Mouse (Mus musculus): ENCODE results near the gene 2900011O08Rik. TPM values are rescaled to one million over a fixed set of nuclear protein-coding genes. Genes with fewer than 3 reads are reported as not detected.
A peak's percentile ranks its signal among the peaks of the same experiment; 100 is the strongest.

2900011O08Rik gene
- 1.5 and 1.7 TPM in 2 replicates for polyA plus RNA-seq (2014; fragmentation: Nextera tagmentation; extraction: Ambion mirVana)

DNA sequence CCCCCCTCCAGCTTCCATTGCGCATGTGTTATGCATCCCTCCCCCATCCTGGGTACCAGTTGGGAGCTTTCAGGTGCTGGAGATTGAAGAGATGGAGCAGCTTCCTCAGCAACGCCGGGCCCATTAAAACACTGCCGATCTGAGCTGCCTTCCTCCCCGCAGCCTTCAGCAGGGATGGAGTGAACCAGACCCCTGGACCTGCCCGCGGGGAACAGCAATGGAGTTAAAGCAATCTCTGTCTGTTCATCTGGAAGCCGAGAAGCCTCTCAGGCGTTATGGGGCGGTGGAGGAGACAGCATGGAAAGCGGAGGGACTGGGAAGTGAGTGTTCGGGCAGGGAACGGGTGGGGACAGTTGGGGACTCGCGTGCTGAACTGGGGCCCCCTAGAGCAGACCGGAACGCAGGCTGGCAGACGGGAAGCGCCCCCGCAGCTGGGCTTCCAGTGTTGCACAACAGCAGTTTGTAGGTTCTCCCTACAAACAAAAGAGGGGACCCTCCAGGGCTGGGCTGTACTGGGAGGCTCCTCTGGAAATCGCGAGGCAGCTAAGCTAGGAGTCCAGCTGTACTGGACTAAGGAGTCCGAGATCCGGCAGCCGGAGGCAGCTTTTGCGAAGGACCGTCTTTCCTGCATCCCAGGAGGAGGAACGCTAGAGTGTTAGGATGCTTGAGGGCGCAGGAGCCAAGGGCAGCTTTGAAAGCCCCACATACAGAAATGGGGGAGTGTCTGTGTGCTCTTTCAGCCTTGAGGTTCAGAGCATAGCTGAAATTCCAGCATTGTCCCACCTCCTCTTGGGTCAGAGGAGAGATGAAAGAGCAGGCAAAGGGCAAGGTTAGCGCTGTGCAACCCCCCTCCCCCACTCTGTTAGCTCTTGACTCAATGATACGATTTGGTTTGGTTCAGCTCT, at the start of gene 2900011O08Rik, which contains the start of gene Ifitm7:
Gene 2900011O08Rik, plus strand, starts transcription at position 31 of the 905 bp plus-strand sequence.
Gene Ifitm7, minus strand, starts transcription at position 315 of the 905 bp plus-strand sequence.
- 1% methylated on average over 31 of the region's 31 CpGs for WGBS

DNA sequence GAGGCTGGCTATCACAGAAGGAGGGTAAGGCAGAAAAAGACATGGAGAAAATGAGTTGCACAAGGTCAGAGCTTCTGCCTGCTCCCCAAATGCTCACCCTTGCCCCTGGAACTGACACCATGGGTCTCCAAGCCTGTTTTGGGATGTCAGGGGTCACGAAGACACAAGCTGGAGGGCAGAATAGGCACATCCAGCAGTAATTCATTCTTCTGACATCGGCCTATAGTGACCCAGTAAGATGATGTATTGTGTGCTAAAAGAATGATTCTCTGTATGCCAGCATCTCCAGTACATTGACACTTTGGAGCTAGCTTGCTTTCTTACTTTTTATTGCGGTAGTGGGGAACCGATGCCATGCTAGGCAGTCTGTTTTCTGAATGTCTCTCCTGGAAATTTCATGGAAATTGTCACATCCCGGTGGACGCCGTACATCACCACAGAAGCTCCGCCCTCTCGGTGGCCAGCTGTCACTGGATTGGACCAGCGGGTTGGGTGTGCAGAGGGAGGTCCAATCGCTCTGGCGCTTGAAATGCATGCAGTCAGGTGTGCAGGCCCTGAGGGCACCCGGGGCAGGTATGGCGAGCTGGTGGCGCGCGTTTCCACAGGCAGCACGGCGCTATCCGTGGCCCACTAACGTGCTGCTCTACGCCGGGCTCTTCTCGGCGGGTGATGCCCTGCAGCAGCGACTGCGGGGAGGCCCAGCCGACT, 46.1 kb upstream of the 2900011O08Rik start:
- Histone ChIP-seq H3K36me3 (ENCODE audit: control insufficient read depth, insufficient read depth, low read length) (no peaks in the 10 kb centered on the region), H3K27me3 (ENCODE audit: control insufficient read depth, insufficient read depth, low read length) (no peaks in the 10 kb centered on the region), H3K4me2 (replicated peaks; ENCODE audit: low read depth, low read length) (peak overlapping the region; percentile 98), H3K9ac (ENCODE audit: low read depth, low read length) (peak overlapping the region; percentile 51), H3K9me3 (ENCODE audit: control insufficient read depth, low read length) (no peaks in the 10 kb centered on the region), H3K4me3 (ENCODE audit: low read length) (peak overlapping the region; percentile 62), H3K4me1 (ENCODE audit: control insufficient read depth, insufficient read depth, low read length) (no peaks in the 10 kb centered on the region), H3K27ac (ENCODE audit: low read depth, low read length) (no peak overlapping the region)
- WGBS, result 6% methylated on average over 28 of the region's 28 CpGs
- ATAC-seq (ENCODE audit: low FRiP score, low TSS enrichment), result peak; percentile 96

More for the DNA sequence above, at the start of gene 2900011O08Rik, which contains the start of gene Ifitm7:
- Histone ChIP-seq H3K27ac (ENCODE audit: low read depth, low read length) (no peak within 1 kb of the TSS), H3K9me3 (ENCODE audit: control insufficient read depth, low read length) (no peaks in the 10 kb centered on the region), H3K4me2 (replicated peaks; ENCODE audit: low read depth, low read length) (peak within 1 kb of the TSS; percentile 83), H3K27me3 (ENCODE audit: control insufficient read depth, insufficient read depth, low read length) (no peaks in the 10 kb centered on the region), H3K4me3 (ENCODE audit: low read length) (peak within 1 kb of the TSS; percentile 47), H3K9ac (ENCODE audit: low read depth, low read length) (peak within 1 kb of the TSS; percentile 52), H3K4me1 (ENCODE audit: control insufficient read depth, insufficient read depth, low read length) (peaks cover 5% of the 10 kb centered on the region; the same call in 1 of the 2 replicates), H3K36me3 (ENCODE audit: control insufficient read depth, insufficient read depth, low read length) (no peaks in the 10 kb centered on the region)
- peak; percentile 82 for ATAC-seq (ENCODE audit: low FRiP score, low TSS enrichment)

DNA sequence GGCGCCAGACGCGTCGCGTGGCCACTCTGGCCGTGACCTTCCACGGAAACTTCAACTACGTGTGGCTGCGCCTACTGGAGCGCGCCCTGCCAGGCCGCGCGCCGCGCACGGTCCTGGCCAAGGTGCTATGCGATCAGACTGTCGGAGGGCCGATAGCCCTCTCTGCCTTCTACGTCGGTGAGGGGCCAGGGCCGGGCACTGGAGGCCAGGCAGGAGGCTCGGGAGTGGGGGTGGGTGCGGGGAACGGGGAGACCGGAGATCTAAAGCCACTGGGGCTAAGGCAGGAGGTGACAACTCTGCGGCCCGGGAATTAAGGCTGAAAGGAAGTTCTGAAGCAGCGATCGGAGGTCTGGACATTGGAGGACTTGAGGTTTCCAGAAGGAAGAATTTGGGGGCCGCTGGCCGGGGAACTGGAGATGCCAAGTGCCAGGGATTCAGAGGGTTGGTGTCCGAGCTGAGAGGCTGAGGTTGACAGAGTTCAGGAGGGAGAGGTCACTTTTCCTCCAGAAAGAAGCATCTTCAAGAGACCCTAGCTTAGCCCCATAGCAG, 45.5 kb upstream of the 2900011O08Rik start:
- Histone ChIP-seq H3K4me3 (ENCODE audit: low read length) (peak overlapping the region; percentile 62), H3K4me2 (replicated peaks; ENCODE audit: low read depth, low read length) (peak overlapping the region; percentile 98), H3K9me3 (ENCODE audit: control insufficient read depth, low read length) (no peaks in the 10 kb centered on the region), H3K4me1 (ENCODE audit: control insufficient read depth, insufficient read depth, low read length) (no peaks in the 10 kb centered on the region), H3K36me3 (ENCODE audit: control insufficient read depth, insufficient read depth, low read length) (no peaks in the 10 kb centered on the region), H3K27me3 (ENCODE audit: control insufficient read depth, insufficient read depth, low read length) (no peaks in the 10 kb centered on the region), H3K27ac (ENCODE audit: low read depth, low read length) (no peak overlapping the region), H3K9ac (ENCODE audit: low read depth, low read length) (peak overlapping the region; percentile 51)
- ATAC-seq (ENCODE audit: low FRiP score, low TSS enrichment), result peak; percentile 89
- 1% methylated on average over 34 of the region's 34 CpGs for WGBS

DNA sequence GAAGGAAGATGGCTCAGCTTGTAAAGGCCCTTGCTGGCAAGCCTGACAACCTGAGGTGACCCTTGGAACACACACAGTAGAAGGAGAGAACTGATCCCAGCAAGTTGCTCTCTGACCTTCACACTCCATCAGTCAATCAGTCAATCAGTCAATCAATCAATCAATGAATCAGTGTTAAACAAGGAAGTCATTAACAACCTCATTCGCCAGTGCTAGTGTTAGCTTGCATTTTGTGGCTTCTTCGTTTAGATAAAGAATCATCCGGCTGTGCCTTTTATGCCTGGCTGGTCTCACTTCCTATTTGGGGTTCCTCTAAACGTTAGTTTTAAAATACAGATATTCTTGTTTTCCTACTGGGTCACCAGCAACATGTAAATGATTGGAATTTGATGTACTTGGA, 42.2 kb upstream of the 2900011O08Rik start:
- no peaks in the 10 kb centered on the region for H3K4me1 ChIP-seq (ENCODE audit: control insufficient read depth, insufficient read depth, low read length)
- WGBS, result 41% methylated on average over 4 of the region's 4 CpGs
- no peak overlapping the region for H3K4me2 ChIP-seq (replicated peaks; ENCODE audit: low read depth, low read length)
- H3K4me3 ChIP-seq (ENCODE audit: low read length), result no peak overlapping the region
- no peaks in the 10 kb centered on the region for H3K36me3 ChIP-seq (ENCODE audit: control insufficient read depth, insufficient read depth, low read length)
- no peaks in the 10 kb centered on the region for H3K9me3 ChIP-seq (ENCODE audit: control insufficient read depth, low read length)
- H3K27ac ChIP-seq (ENCODE audit: low read depth, low read length), result no peak overlapping the region
- no peak for ATAC-seq (ENCODE audit: low FRiP score, low TSS enrichment)
- H3K27me3 ChIP-seq (ENCODE audit: control insufficient read depth, insufficient read depth, low read length), result no peaks in the 10 kb centered on the region
- H3K9ac ChIP-seq (ENCODE audit: low read depth, low read length), result no peak overlapping the region

DNA sequence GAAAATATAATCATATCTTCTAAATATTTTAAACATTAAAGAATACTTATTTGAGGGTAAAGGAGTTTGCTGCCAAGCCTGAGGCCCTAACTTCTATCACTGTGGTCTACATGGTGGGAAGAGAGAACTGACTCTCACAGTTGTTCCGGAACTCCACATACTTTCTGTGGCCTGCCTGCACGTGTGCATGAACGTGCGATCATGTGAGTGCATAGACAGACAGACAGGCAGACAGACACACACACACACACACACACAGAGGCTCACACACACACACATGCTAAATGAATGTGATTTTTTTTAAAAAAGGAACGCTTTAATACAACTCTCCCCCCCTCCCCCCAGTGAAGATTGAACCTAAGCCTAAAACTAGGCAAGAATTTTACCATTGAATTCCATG, 41.7 kb upstream of the 2900011O08Rik start:
- H3K4me2 ChIP-seq (replicated peaks; ENCODE audit: low read depth, low read length), result no peak overlapping the region
- H3K9me3 ChIP-seq (ENCODE audit: control insufficient read depth, low read length), result no peaks in the 10 kb centered on the region
- no peaks in the 10 kb centered on the region for H3K4me1 ChIP-seq (ENCODE audit: control insufficient read depth, insufficient read depth, low read length)
- H3K27me3 ChIP-seq (ENCODE audit: control insufficient read depth, insufficient read depth, low read length), result no peaks in the 10 kb centered on the region
- H3K27ac ChIP-seq (ENCODE audit: low read depth, low read length), result no peak overlapping the region
- WGBS, result 82% methylated on average over 5 of the region's 5 CpGs
- H3K9ac ChIP-seq (ENCODE audit: low read depth, low read length), result no peak overlapping the region
- no peaks in the 10 kb centered on the region for H3K36me3 ChIP-seq (ENCODE audit: control insufficient read depth, insufficient read depth, low read length)
- no peak for ATAC-seq (ENCODE audit: low FRiP score, low TSS enrichment)
- H3K4me3 ChIP-seq (ENCODE audit: low read length), result no peak overlapping the region

DNA sequence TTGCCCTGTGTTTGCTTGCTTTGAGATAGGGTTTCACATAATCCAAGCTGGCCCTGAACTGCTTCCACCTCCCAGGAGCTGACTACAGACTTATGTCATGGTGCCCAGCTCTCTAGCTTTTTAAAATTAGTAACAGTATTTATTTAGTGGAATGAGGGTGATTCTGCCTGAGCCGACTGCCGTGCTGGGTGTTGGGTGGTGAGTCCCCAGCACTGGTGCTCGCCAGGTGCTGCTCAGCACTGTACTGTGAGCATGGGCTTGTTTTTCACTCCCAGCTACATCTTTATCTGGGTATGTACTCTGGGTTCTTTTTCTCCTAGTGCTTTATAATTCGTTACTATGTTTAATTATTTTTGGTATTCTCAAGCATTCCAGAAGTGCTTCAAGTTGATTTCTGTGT, 41.3 kb upstream of the 2900011O08Rik start:
- H3K4me1 ChIP-seq (ENCODE audit: control insufficient read depth, insufficient read depth, low read length), result no peaks in the 10 kb centered on the region
- H3K4me3 ChIP-seq (ENCODE audit: low read length), result no peak overlapping the region
- no peak overlapping the region for H3K9ac ChIP-seq (ENCODE audit: low read depth, low read length)
- no peaks in the 10 kb centered on the region for H3K9me3 ChIP-seq (ENCODE audit: control insufficient read depth, low read length)
- no peak overlapping the region for H3K4me2 ChIP-seq (replicated peaks; ENCODE audit: low read depth, low read length)
- H3K27ac ChIP-seq (ENCODE audit: low read depth, low read length), result no peak overlapping the region
- no peaks in the 10 kb centered on the region for H3K36me3 ChIP-seq (ENCODE audit: control insufficient read depth, insufficient read depth, low read length)
- ATAC-seq (ENCODE audit: low FRiP score, low TSS enrichment), result no peak
- 76% methylated on average over 4 of the region's 4 CpGs for WGBS
- no peaks in the 10 kb centered on the region for H3K27me3 ChIP-seq (ENCODE audit: control insufficient read depth, insufficient read depth, low read length)

DNA sequence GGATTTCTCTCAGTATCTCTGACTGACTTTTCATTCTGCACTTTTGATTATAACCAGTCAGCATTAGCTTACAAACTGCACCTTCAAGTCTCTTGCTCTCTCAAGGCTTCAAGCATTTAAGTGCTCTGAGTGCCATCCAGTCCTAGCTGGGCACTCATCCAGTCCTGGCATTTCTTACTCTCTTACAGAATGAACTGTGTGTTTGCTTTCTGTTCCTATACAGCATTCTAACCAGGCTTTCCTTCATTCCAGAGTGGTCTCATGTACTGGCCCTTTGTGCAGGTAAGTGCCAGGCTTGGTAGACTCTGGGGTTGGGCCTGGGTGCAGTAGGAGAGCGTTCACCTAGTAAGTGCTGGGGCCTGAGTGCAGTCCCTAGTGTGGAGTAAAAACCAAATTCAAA, 40.1 kb upstream of the 2900011O08Rik start:
- Histone ChIP-seq H3K4me3 (ENCODE audit: low read length) (no peak overlapping the region), H3K9me3 (ENCODE audit: control insufficient read depth, low read length) (no peaks in the 10 kb centered on the region), H3K4me2 (replicated peaks; ENCODE audit: low read depth, low read length) (no peak overlapping the region), H3K27ac (ENCODE audit: low read depth, low read length) (no peak overlapping the region), H3K36me3 (ENCODE audit: control insufficient read depth, insufficient read depth, low read length) (no peaks in the 10 kb centered on the region), H3K4me1 (ENCODE audit: control insufficient read depth, insufficient read depth, low read length) (no peaks in the 10 kb centered on the region), H3K27me3 (ENCODE audit: control insufficient read depth, insufficient read depth, low read length) (no peaks in the 10 kb centered on the region), H3K9ac (ENCODE audit: low read depth, low read length) (no peak overlapping the region)
- 94% methylated on average over 1 of the region's 1 CpGs for WGBS
- ATAC-seq (ENCODE audit: low FRiP score, low TSS enrichment), result no peak

DNA sequence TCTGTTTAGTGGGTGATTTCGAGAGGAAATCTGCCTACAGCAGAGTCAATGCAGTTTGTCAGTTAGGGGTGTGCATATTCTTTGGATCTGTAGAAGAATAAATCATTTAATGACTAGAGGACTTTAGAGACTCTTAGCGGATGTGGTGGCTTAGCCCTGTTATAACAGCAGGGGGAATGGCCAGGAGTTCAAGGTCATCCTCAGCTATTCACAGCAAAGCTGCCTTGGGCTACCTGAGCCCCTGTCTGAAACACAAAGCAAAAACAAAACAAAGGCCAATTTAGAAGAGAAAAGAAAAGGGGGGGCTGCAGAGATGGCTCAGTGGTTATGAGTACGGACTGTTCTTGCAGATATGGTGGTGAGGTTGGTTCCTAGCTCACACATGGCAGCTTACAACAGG, 35.2 kb upstream of the 2900011O08Rik start:
- H3K27ac ChIP-seq (ENCODE audit: low read depth, low read length), result no peak overlapping the region
- no peak for ATAC-seq (ENCODE audit: low FRiP score, low TSS enrichment)
- H3K27me3 ChIP-seq (ENCODE audit: control insufficient read depth, insufficient read depth, low read length), result no peaks in the 10 kb centered on the region

More for the DNA sequence above, 35.2 kb upstream of the 2900011O08Rik start:
- Histone ChIP-seq H3K4me2 (replicated peaks; ENCODE audit: low read depth, low read length) (no peak overlapping the region), H3K36me3 (ENCODE audit: control insufficient read depth, insufficient read depth, low read length) (no peaks in the 10 kb centered on the region), H3K4me1 (ENCODE audit: control insufficient read depth, insufficient read depth, low read length) (no peaks in the 10 kb centered on the region), H3K9ac (ENCODE audit: low read depth, low read length) (no peak overlapping the region), H3K9me3 (ENCODE audit: control insufficient read depth, low read length) (no peaks in the 10 kb centered on the region), H3K4me3 (ENCODE audit: low read length) (no peak overlapping the region)
- WGBS, result 72% methylated on average over 3 of the region's 3 CpGs
